Mouse (Mus musculus) MEL (cell line): ENCODE data around the gene Fam210b. TPM values are rescaled to one million over a fixed set of nuclear protein-coding genes. Genes with fewer than 3 reads are reported as not detected.

Source experiments
- DNase-seq: peaks from one replicate; pipeline ENCODE4 v3.0.0; 2011; ENCODE audit warnings: low read depth, low spot score
- H3K27ac ChIP-seq: 2 replicates; pipeline ENCODE4 v1.5.1; 2012; ENCODE audit warnings: low read depth, mild to moderate bottlenecking, control low read depth, low read length, moderate library complexity; ENCODE audit not compliant: control insufficient read depth
- H3K27me3 ChIP-seq, 2 experiments: fragments of 150-350 bp in 1 of 2; sonication (generic) in 1 of 2; 2 replicates each; pipeline ENCODE4 v1.6.1; 2012; ENCODE audit warnings: low read length in 2 of 2, mild to moderate bottlenecking in 2 of 2, improper control_type of control experiment in 1 of 2, moderate library complexity in 1 of 2; ENCODE audit not compliant: insufficient read depth in 2 of 2, control insufficient read depth in 1 of 2
- H3K36me3 ChIP-seq, 2 experiments: 2 replicates each; pipeline ENCODE4 v1.6.1; 2012 to 2014; ENCODE audit warnings: low read length in 2 of 2, improper control_type of control experiment in 1 of 2, inconsistent platforms in 1 of 2, mild to moderate bottlenecking in 1 of 2; ENCODE audit not compliant: insufficient read depth in 2 of 2, control insufficient read depth in 1 of 2
- H3K4me1 ChIP-seq, 2 experiments: fragments of 150-350 bp in 1 of 2; sonication (generic) in 1 of 2; 2 replicates each; pipeline ENCODE4 v1.6.1; 2012; ENCODE audit warnings: low read length in 2 of 2, improper control_type of control experiment in 1 of 2, mild to moderate bottlenecking in 1 of 2; ENCODE audit not compliant: insufficient read depth in 2 of 2, control insufficient read depth in 1 of 2
- H3K4me3 ChIP-seq, 2 experiments: fragments of 150-350 bp in 1 of 2; sonication (generic) in 1 of 2; 2 replicates each; pipeline ENCODE4 v1.5.1; 2012; ENCODE audit warnings: low read depth in 2 of 2, low read length in 2 of 2, mild to moderate bottlenecking in 2 of 2, moderate library complexity in 2 of 2, control low read depth in 1 of 2, improper control_type of control experiment in 1 of 2; ENCODE audit not compliant: control insufficient read depth in 1 of 2, insufficient read depth in 1 of 2
- H3K79me2 ChIP-seq: 2 replicates; pipeline ENCODE4 v1.6.1; 2012; ENCODE audit warnings: mild to moderate bottlenecking, low read length, moderate library complexity; ENCODE audit not compliant: control insufficient read depth, poor library complexity, insufficient read depth
- H3K9ac ChIP-seq: 2 replicates; pipeline ENCODE4 v1.6.1; 2012; ENCODE audit warnings: low read depth, mild to moderate bottlenecking, control low read depth, low read length, moderate library complexity; ENCODE audit not compliant: control insufficient read depth, poor library complexity, severe bottlenecking
- H3K9me3 ChIP-seq: fragments of 150-350 bp; sonication (generic); replicated peaks from 2 replicates; pipeline ENCODE4 v1.6.1; 2012; ENCODE audit warnings: mild to moderate bottlenecking, low read length, improper control_type of control experiment, moderate library complexity; ENCODE audit not compliant: insufficient read depth
- BHLHE40 ChIP-seq: IDR thresholded peaks from 2 replicates; pipeline ENCODE4 v1.6.1; 2012; ENCODE audit warnings: low read depth, mild to moderate bottlenecking, inconsistent platforms, low read length, improper control_type of control experiment, borderline replicate concordance
- CHD1 ChIP-seq: IDR thresholded peaks from 2 replicates; pipeline ENCODE4 v1.6.1; 2012; ENCODE audit warnings: low read depth, mild to moderate bottlenecking, inconsistent platforms, low read length, improper control_type of control experiment
- CHD2 ChIP-seq: IDR thresholded peaks from 2 replicates; pipeline ENCODE4 v1.6.1; 2011; ENCODE audit warnings: low read length, improper control_type of control experiment
- E2F4 ChIP-seq: IDR thresholded peaks from 2 replicates; pipeline ENCODE4 v1.6.1; 2011; ENCODE audit warnings: low read depth, low read length, improper control_type of control experiment, borderline replicate concordance
- ELF1 ChIP-seq: IDR thresholded peaks from 2 replicates; pipeline ENCODE4 v1.6.1; 2014; ENCODE audit warnings: low read depth, mild to moderate bottlenecking, inconsistent platforms, low read length, improper control_type of control experiment, moderate library complexity
- EP300 ChIP-seq, 2 experiments: IDR thresholded peaks; 2 replicates each; pipeline ENCODE4 v1.6.1; 2011; ENCODE audit warnings: improper control_type of control experiment in 2 of 2, low read length in 2 of 2, low read depth in 1 of 2, mild to moderate bottlenecking in 1 of 2
- ETS1 ChIP-seq: IDR thresholded peaks from 2 replicates; pipeline ENCODE4 v1.6.1; 2012; ENCODE audit warnings: low read depth, mild to moderate bottlenecking, inconsistent platforms, low read length, improper control_type of control experiment, moderate library complexity
- GABPA ChIP-seq: IDR thresholded peaks from 2 replicates; pipeline ENCODE4 v1.6.1; 2012; ENCODE audit warnings: low read depth, mild to moderate bottlenecking, inconsistent platforms, low read length, improper control_type of control experiment, moderate library complexity
- GATA1 ChIP-seq: IDR thresholded peaks from 2 replicates; pipeline ENCODE4 v1.6.1; 2011; ENCODE audit warnings: low read depth, low read length, improper control_type of control experiment
- HCFC1 ChIP-seq: IDR thresholded peaks from 2 replicates; pipeline ENCODE4 v1.6.1; 2012; ENCODE audit warnings: low read depth, mild to moderate bottlenecking, inconsistent platforms, low read length, improper control_type of control experiment, moderate library complexity
- JUND ChIP-seq: IDR thresholded peaks from 2 replicates; pipeline ENCODE4 v1.6.1; 2011; ENCODE audit warnings: low read depth, mild to moderate bottlenecking, improper control_type of control experiment, low read length
- MAFK ChIP-seq: IDR thresholded peaks from 2 replicates; pipeline ENCODE4 v1.6.1; 2011; ENCODE audit warnings: low read depth, mild to moderate bottlenecking, low read length, improper control_type of control experiment, borderline replicate concordance
- MAX ChIP-seq: IDR thresholded peaks from 2 replicates; pipeline ENCODE4 v1.6.1; 2011; ENCODE audit warnings: low read length, improper control_type of control experiment
- MEF2A ChIP-seq: IDR thresholded peaks from 2 replicates; pipeline ENCODE4 v1.6.1; 2014; ENCODE audit warnings: low read depth, mild to moderate bottlenecking, inconsistent platforms, low read length, improper control_type of control experiment; ENCODE audit not compliant: poor library complexity, insufficient replicate concordance, severe bottlenecking; ENCODE audit errors: extremely low read depth
- MXI1 ChIP-seq: IDR thresholded peaks from 2 replicates; pipeline ENCODE4 v1.6.1; 2011; ENCODE audit warnings: mild to moderate bottlenecking, low read depth, low read length, improper control_type of control experiment
- MYC ChIP-seq: IDR thresholded peaks from 2 replicates; pipeline ENCODE4 v1.6.1; 2011; ENCODE audit warnings: low read depth, mild to moderate bottlenecking, low read length, improper control_type of control experiment, moderate library complexity
- NRF1 ChIP-seq: IDR thresholded peaks from 2 replicates; pipeline ENCODE4 v1.6.1; 2014; ENCODE audit warnings: low read depth, mild to moderate bottlenecking, inconsistent platforms, low read length, improper control_type of control experiment, moderate library complexity; ENCODE audit not compliant: poor library complexity, insufficient read depth, severe bottlenecking
- POLR2A ChIP-seq, 2 experiments: IDR thresholded peaks; 2 replicates each; pipeline ENCODE4 v1.6.1; 2011 to 2012; ENCODE audit warnings: low read length in 2 of 2, mild to moderate bottlenecking in 2 of 2, control low read depth in 1 of 2, improper control_type of control experiment in 1 of 2, low read depth in 1 of 2, moderate library complexity in 1 of 2; ENCODE audit not compliant: control insufficient read depth in 1 of 2, insufficient read depth in 1 of 2, poor library complexity in 1 of 2
- RAD21 ChIP-seq: IDR thresholded peaks from 2 replicates; pipeline ENCODE4 v1.6.1; 2011; ENCODE audit warnings: mild to moderate bottlenecking, low read depth, low read length, improper control_type of control experiment
- RCOR1 ChIP-seq: IDR thresholded peaks from 2 replicates; pipeline ENCODE4 v1.6.1; 2012; ENCODE audit warnings: low read depth, mild to moderate bottlenecking, inconsistent platforms, low read length, improper control_type of control experiment
- SIN3A ChIP-seq: IDR thresholded peaks from 2 replicates; pipeline ENCODE4 v1.6.1; 2012; ENCODE audit warnings: low read length, improper control_type of control experiment, inconsistent platforms
- TAL1 ChIP-seq: IDR thresholded peaks from 2 replicates; pipeline ENCODE4 v1.6.1; 2012; ENCODE audit warnings: mild to moderate bottlenecking, inconsistent platforms, low read length, moderate library complexity, mixed read lengths
- TBP ChIP-seq: IDR thresholded peaks from 2 replicates; pipeline ENCODE4 v1.8.0; 2011; ENCODE audit warnings: low read depth, low read length, improper control_type of control experiment
- TCF12 ChIP-seq: IDR thresholded peaks from 2 replicates; pipeline ENCODE4 v1.6.1; 2014; ENCODE audit warnings: low read depth, mild to moderate bottlenecking, inconsistent platforms, low read length, improper control_type of control experiment, moderate library complexity
- USF1 ChIP-seq: IDR thresholded peaks from 2 replicates; pipeline ENCODE4 v1.6.1; 2014; ENCODE audit warnings: low read depth, mild to moderate bottlenecking, inconsistent platforms, low read length, improper control_type of control experiment, moderate library complexity
- USF2 ChIP-seq, 2 experiments: IDR thresholded peaks; 2 replicates each; pipeline ENCODE4 v1.6.1; 2011 to 2012; ENCODE audit warnings: improper control_type of control experiment in 2 of 2, low read length in 2 of 2, borderline replicate concordance in 1 of 2, inconsistent platforms in 1 of 2, low read depth in 1 of 2, mild to moderate bottlenecking in 1 of 2; ENCODE audit not compliant: insufficient read depth in 1 of 2
- ZC3H11A ChIP-seq: IDR thresholded peaks from 2 replicates; pipeline ENCODE4 v1.6.1; 2012; ENCODE audit warnings: low read depth, mild to moderate bottlenecking, inconsistent platforms, low read length, improper control_type of control experiment
- ZKSCAN1 ChIP-seq: IDR thresholded peaks from 2 replicates; pipeline ENCODE4 v1.6.1; 2012; ENCODE audit warnings: low read depth, mild to moderate bottlenecking, inconsistent platforms, low read length, improper control_type of control experiment, moderate library complexity
- ZNF384 ChIP-seq: IDR thresholded peaks from 2 replicates; pipeline ENCODE4 v1.6.1; 2012; ENCODE audit warnings: low read depth, mild to moderate bottlenecking, inconsistent platforms, low read length, improper control_type of control experiment
- polyA plus RNA-seq, 2 experiments: library from polyadenylated mRNA; stranded (reverse) in 1 of 2; unstranded in 1 of 2; fragments of >175 nt in 1 of 2; fragments of >200 nt in 1 of 2; gene quantifications; 2 replicates each; pipeline versions ENCODE4 v1.2.1 to v1.2.4; 2012; ENCODE audit warnings: low replicate concordance in 2 of 2, low read depth in 1 of 2; ENCODE audit not compliant: insufficient read length in 2 of 2, insufficient read depth in 1 of 2, missing spikeins in 1 of 2
- total RNA-seq: library from RNA; depleted of rRNA; stranded (reverse); fragments of 300-350 nt; gene quantifications from 2 replicates; pipeline ENCODE4 v1.2.3, GENCODE M21; 2012

The Fam210b gene
- total and polyA plus RNA-seq, 3 experiments = 3.5 to 11.4 TPM; not detected in 1

- Histone ChIP-seq H3K27ac (no peak overlapping the region), H3K4me1 (peaks cover 11 to 13% of the 10 kb centered on the region in 2 experiments), H3K9me3 (no peaks in the 10 kb centered on the region), H3K79me2 (no peaks in the 10 kb centered on the region), H3K9ac (no peak overlapping the region), H3K27me3 (no peaks in the 10 kb centered on the region), H3K36me3 (peaks cover 0 to 5% of the 10 kb centered on the region in 2 experiments; a peak in 2 of 4 replicates), H3K4me3 (no peak overlapping the region; a peak in 1 of 4 replicates)
- peak; percentile 32 for DNase-seq
- no peak for TF ChIP-seq MYC
- TF ChIP-seq MAX = 0 out of 2 replicates have a peak, but pooled peaks have one; percentile 20
- TF ChIP-seq EP300 (IDR thresholded peaks at IDR 0.05; ENCODE audit: low read depth in 1 of 2, low read length in 2 of 2) = peak; percentile 65 to 76
- TF ChIP-seq MXI1 = peak; percentile 37; the same call in 1 of the 2 replicates
- no peak for TF ChIP-seq MEF2A
- TF ChIP-seq TBP = no peak
- peak; percentile 83 for TF ChIP-seq ETS1
- no peak; the same call in 1 of the 2 replicates for TF ChIP-seq BHLHE40
- TF ChIP-seq SIN3A = 0 out of 2 replicates have a peak, but pooled peaks have one; percentile 19
- peak; percentile 82 for TF ChIP-seq TAL1
- peak; percentile 86 for TF ChIP-seq TCF12
- TF ChIP-seq RCOR1 = no peak
- peak; percentile 57 for TF ChIP-seq USF1
- peak; percentile 72 for TF ChIP-seq GATA1
Measured at GRCm38 (mm10) chr2:172298083-172298482, 47.3 kb upstream of the Fam210b start.

GRCm38 (mm10) chr2:172298542-172298941 lies 46.8 kb upstream of the Fam210b start:
- H3K36me3 ChIP-seq = peaks cover 0 to 5% of the 10 kb centered on the region in 2 experiments; a peak in 2 of 4 replicates
- peaks cover 11 to 13% of the 10 kb centered on the region in 2 experiments for H3K4me1 ChIP-seq
- no peak overlapping the region for H3K9ac ChIP-seq
- no peak overlapping the region for H3K27ac ChIP-seq
- no peaks in the 10 kb centered on the region for H3K9me3 ChIP-seq
- no peak for TF ChIP-seq RAD21
- no peak for TF ChIP-seq ELF1
- no peak for TF ChIP-seq MEF2A
- TF ChIP-seq MYC = no peak
- no peak for TF ChIP-seq ZC3H11A
- TF ChIP-seq HCFC1 = no peak
- TF ChIP-seq JUND = no peak
- no peak for TF ChIP-seq USF2 (IDR thresholded peaks at IDR 0.05; ENCODE audit: borderline replicate concordance in 1 of 2, insufficient read depth in 1 of 2, low read depth in 1 of 2, low read length in 2 of 2)
- no peak for TF ChIP-seq POLR2A (IDR thresholded peaks at IDR 0.05; ENCODE audit: control insufficient read depth in 1 of 2, insufficient read depth in 1 of 2, low read depth in 1 of 2, low read length in 2 of 2, poor library complexity in 1 of 2)
- TF ChIP-seq BHLHE40 = no peak
- TF ChIP-seq MAFK = no peak
- no peak for TF ChIP-seq NRF1
- TF ChIP-seq ZNF384 = no peak
- TF ChIP-seq GATA1 = no peak
- TF ChIP-seq GABPA = no peak
- TF ChIP-seq E2F4 = no peak
- TF ChIP-seq TBP = no peak
- no peak for TF ChIP-seq ZKSCAN1
- no peak for TF ChIP-seq CHD1
- TF ChIP-seq CHD2 = no peak
- no peaks in the 10 kb centered on the region for H3K79me2 ChIP-seq
- H3K27me3 ChIP-seq = no peaks in the 10 kb centered on the region
- no peak overlapping the region; a peak in 1 of 4 replicates for H3K4me3 ChIP-seq
- DNase-seq = no peak
